Mouse (Mus musculus) ES-E14 (cell line): ENCODE measurements at regions not wholly inside any gene's neighbourhood (a gene's known extent, or its start where the extent isn't known, plus 50 kb on each side); places are given as distances from the start of the nearest gene placed in this dataset.

ENCODE experiments used
- HCFC1 ChIP-seq: IDR thresholded peaks from 2 replicates; pipeline ENCODE4 v1.6.1; 2012; ENCODE audit warnings: low read length, inconsistent platforms, borderline replicate concordance; ENCODE audit not compliant: insufficient read depth
- MAFK ChIP-seq: IDR thresholded peaks from 2 replicates; pipeline ENCODE4 v1.6.1; 2014; ENCODE audit warnings: mild to moderate bottlenecking, low read depth, low read length, inconsistent platforms; ENCODE audit not compliant: insufficient read depth
- ZNF384 ChIP-seq: IDR thresholded peaks from 2 replicates; pipeline ENCODE4 v1.6.1; 2012; ENCODE audit warnings: low read depth, low read length, inconsistent platforms

DNA sequence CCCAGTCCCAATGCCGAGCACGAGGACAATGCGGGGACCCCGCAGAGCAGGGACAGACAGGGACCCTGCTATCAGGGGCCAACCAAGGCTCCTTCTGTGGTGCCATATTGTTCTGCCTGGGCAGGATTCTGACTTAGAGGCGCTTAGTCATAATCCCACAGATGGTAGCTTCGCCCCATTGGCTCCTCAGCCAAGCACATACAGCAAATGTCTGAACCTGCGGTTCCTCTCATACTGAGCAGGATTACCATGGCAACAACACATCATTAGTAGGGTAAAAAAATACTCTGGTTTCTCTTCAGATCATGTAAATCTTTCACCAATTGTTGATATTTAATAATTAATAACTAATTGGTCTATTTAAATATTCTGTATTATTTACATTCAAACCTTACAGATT, 2140.3 kb upstream of the Cdh20 start:
- TF ChIP-seq ZNF384 (no peak), MAFK (no peak), HCFC1 (no peak)
